Mouse (Mus musculus) midbrain, postnatal 0 days (tissue): ENCODE measurements around the gene Uimc1. TPM values are rescaled to one million over a fixed set of nuclear protein-coding genes. Genes with fewer than 3 reads are reported as not detected.
A peak's percentile ranks its signal among the peaks of the same experiment; 100 is the strongest.

Experiments used
- ATAC-seq: fragments of 200-750 bp; cut with Nextera tagmentation; 2 replicates; pipeline ENCODE4 v1.8.0; 2017; ENCODE audit warnings: moderate number of reproducible peaks, mild to moderate bottlenecking, moderate TSS enrichment, moderate library complexity; ENCODE audit not compliant: low FRiP score
- DNase-seq: peaks from one replicate; pipeline ENCODE4 v3.0.0-alpha.2; 2015; ENCODE audit warnings: low spot score
- H3K27ac ChIP-seq: fragments of 300-500 bp; sonication (generic); 2 replicates; pipeline ENCODE4 v1.5.1; 2014; ENCODE audit warnings: low read depth, mild to moderate bottlenecking, low read length, mixed read lengths
- H3K27me3 ChIP-seq: fragments of 300-500 bp; sonication (generic); 2 replicates; pipeline ENCODE4 v1.6.1; 2014; ENCODE audit warnings: low read length, control low read depth, mixed read lengths; ENCODE audit not compliant: insufficient read depth
- H3K36me3 ChIP-seq: fragments of 300-500 bp; sonication (generic); 2 replicates; pipeline ENCODE4 v1.6.1; 2014; ENCODE audit warnings: low read length, control low read depth, mixed read lengths; ENCODE audit not compliant: insufficient read depth
- H3K4me1 ChIP-seq: fragments of 300-500 bp; sonication (generic); 2 replicates; pipeline ENCODE4 v1.6.1; 2014; ENCODE audit warnings: mild to moderate bottlenecking, control low read depth, antibody characterized with exemption, low read length, mixed read lengths; ENCODE audit not compliant: insufficient read depth
- H3K4me2 ChIP-seq: fragments of 300-500 bp; sonication (generic); 2 replicates; pipeline ENCODE4 v1.6.1; 2014; ENCODE audit warnings: low read depth, mild to moderate bottlenecking, low read length, mixed read lengths; ENCODE audit not compliant: poor library complexity, severe bottlenecking
- H3K4me3 ChIP-seq: fragments of 300-500 bp; sonication (generic); 2 replicates; pipeline ENCODE4 v1.5.1; 2014; ENCODE audit warnings: low read depth, mild to moderate bottlenecking, low read length, moderate library complexity
- H3K9ac ChIP-seq: fragments of 300-500 bp; sonication (generic); replicated peaks from 2 replicates; pipeline ENCODE4 v1.6.1; 2014; ENCODE audit warnings: mild to moderate bottlenecking, low read length, moderate library complexity, mixed read lengths; ENCODE audit not compliant: poor library complexity, severe bottlenecking
- H3K9me3 ChIP-seq: fragments of 300-500 bp; sonication (generic); 2 replicates; pipeline ENCODE4 v1.6.1; 2016; ENCODE audit warnings: low read length, control low read depth
- CTCF ChIP-seq: IDR thresholded peaks from 2 replicates; pipeline ENCODE4 v1.5.1; 2016; ENCODE audit warnings: antibody characterized with exemption, mild to moderate bottlenecking
- WGBS: fragments of 180-500 bp; shearing (Covaris S2); extraction: QIAGEN DNeasy Blood & Tissue Kit; methylation state at CpG from one replicate; pipeline ENCODE4 v1.1.7; 2014; 5-methylcytosine and 5-hydroxymethylcytosine counted together
- polyA plus RNA-seq: library from polyadenylated mRNA; unstranded; fragments of >200 nt; fragmentation: Nextera tagmentation; extraction: Ambion mirVana; gene quantifications from 2 replicates; pipeline ENCODE4 v1.2.1, GENCODE M21; 2015
- total RNA-seq: library from RNA; depleted of rRNA; stranded (reverse); fragments of >200 nt; gene quantifications from 2 replicates; pipeline ENCODE4 v1.2.3, GENCODE M21; 2014

Gene Uimc1
- total and polyA plus RNA-seq, 2 experiments from 2014 or later, result 10.5 to 13.3 TPM

DNA sequence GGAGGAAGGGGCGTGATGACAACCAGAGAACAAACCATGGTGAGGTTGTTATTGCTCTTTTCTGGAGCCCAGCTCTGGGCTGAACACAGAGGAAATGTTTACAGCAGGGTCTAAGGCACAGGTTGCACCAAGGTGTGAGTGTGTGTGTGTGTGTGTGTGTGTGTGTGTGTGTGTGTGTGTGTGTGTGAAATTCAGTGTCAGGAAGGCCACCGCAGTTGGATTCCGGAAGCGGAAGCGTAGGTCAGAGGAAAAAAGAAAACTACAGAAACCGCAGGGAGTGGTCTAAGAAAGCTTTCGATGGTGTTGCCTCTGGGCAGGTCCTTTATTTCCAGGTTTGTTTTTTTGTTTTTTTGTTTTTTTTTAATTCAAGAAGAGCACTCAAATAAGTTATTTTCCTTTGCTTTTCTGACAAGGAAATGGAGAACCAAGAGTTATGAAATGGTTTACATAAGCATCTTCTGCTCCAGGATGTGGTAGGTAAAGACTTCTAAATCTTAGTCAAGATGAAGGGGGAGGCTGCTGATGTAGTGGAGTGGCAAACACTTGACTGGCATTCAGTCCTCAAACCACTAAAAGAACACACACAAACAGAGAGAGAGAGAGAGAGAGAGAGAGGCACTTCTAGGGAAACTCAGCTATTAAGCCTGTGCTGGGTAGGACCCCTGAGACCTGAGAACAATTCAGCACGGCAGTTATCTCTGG, 82.1 kb downstream of the Uimc1 start:
- WGBS, result 79% methylated on average over 8 of the region's 8 CpGs

DNA sequence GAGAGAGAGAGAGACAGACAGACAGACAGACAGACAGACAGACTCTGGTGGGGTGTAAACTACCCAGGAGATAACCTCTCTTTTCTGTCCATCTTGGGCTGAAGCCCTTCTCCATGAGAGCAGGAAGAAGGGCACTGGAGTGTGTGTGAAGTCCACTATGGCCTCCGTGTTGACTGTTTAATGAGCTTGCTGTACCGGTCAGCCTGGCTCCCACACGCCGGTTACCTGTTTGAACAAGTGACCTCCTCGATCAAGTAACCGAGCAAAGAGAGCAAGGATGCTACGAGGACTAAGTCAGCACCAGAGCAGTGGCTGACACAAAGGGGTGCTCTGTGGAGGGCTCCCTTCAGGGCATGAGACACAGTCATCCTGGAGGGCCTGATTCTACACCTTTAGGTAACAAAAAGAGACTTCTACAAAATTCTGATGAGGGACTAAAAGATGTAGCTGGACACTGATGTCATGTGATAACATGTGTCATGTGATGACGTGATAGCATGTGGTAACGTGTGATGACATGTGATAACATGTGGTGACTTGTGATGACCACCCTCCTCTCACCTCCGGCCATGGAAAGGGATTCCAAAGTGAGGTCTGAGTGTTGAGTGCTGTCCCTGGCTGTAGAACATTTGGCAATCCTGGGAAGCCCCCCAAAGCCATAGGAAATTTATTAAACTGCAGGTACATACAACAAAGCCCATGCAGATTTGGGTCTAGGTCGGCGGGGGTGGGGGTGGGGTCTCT, 82.8 kb downstream of the Uimc1 start:
- Histone ChIP-seq H3K4me1 (no peaks in the 10 kb centered on the region), H3K27ac (no peak overlapping the region), H3K9me3 (no peaks in the 10 kb centered on the region), H3K36me3 (no peaks in the 10 kb centered on the region), H3K4me2 (no peak overlapping the region), H3K9ac (no peak overlapping the region), H3K4me3 (no peak overlapping the region), H3K27me3 (no peaks in the 10 kb centered on the region)
- no peak for ATAC-seq
- TF ChIP-seq CTCF, result no peak
- WGBS, result 86% methylated on average over 12 of the region's 12 CpGs
- DNase-seq, result no peak

More for the DNA sequence above, 82.1 kb downstream of the Uimc1 start:
- Histone ChIP-seq H3K9me3 (no peaks in the 10 kb centered on the region), H3K36me3 (no peaks in the 10 kb centered on the region), H3K4me2 (no peak overlapping the region), H3K27ac (no peak overlapping the region), H3K27me3 (no peaks in the 10 kb centered on the region), H3K4me1 (no peaks in the 10 kb centered on the region), H3K9ac (no peak overlapping the region), H3K4me3 (no peak overlapping the region)
- TF ChIP-seq CTCF, result no peak
- DNase-seq, result no peak
- ATAC-seq, result no peak

GRCm38 (mm10) chr13:55014451-55014850, 85.6 kb downstream of the Uimc1 start:
- no peak for DNase-seq
- H3K36me3 ChIP-seq, result no peaks in the 10 kb centered on the region
- H3K27ac ChIP-seq, result no peak overlapping the region
- H3K9me3 ChIP-seq, result no peaks in the 10 kb centered on the region
- no peaks in the 10 kb centered on the region for H3K27me3 ChIP-seq
- no peak overlapping the region for H3K9ac ChIP-seq
- H3K4me3 ChIP-seq, result no peak overlapping the region
- no peak overlapping the region for H3K4me2 ChIP-seq
- no peaks in the 10 kb centered on the region for H3K4me1 ChIP-seq
- TF ChIP-seq CTCF, result no peak
- 55% methylated on average over 9 of the region's 9 CpGs for WGBS
- ATAC-seq, result no peak

GRCm38 (mm10) chr13:55013702-55014344, 86.3 kb downstream of the Uimc1 start:
- peak; percentile 52 for DNase-seq
- no peak overlapping the region for H3K27ac ChIP-seq
- H3K4me2 ChIP-seq, result no peak overlapping the region
- no peaks in the 10 kb centered on the region for H3K9me3 ChIP-seq
- no peak overlapping the region for H3K4me3 ChIP-seq
- no peaks in the 10 kb centered on the region for H3K27me3 ChIP-seq
- WGBS, result 25% methylated on average over 9 of the region's 9 CpGs
- H3K4me1 ChIP-seq, result 0 out of 2 replicates have a peak, but pooled peaks cover 1% of the 10 kb centered on the region
- H3K9ac ChIP-seq, result no peak overlapping the region
- no peak for ATAC-seq
- H3K36me3 ChIP-seq, result no peaks in the 10 kb centered on the region
- TF ChIP-seq CTCF, result peak; percentile 65

- Histone ChIP-seq H3K4me1 (peaks cover 8% of the 10 kb centered on the region; the same call in 1 of the 2 replicates), H3K36me3 (no peaks in the 10 kb centered on the region), H3K27me3 (no peaks in the 10 kb centered on the region), H3K4me3 (no peak overlapping the region), H3K27ac (no peak overlapping the region), H3K4me2 (no peak overlapping the region), H3K9me3 (no peaks in the 10 kb centered on the region), H3K9ac (no peak overlapping the region)
- peak; percentile 51 for DNase-seq
- peak; percentile 76 for TF ChIP-seq CTCF
- WGBS, result 3% methylated on average over 12 of the region's 14 CpGs
- peak; percentile 17; the same call in 1 of the 2 replicates for ATAC-seq
These were observed 88.1 kb downstream of the Uimc1 start for GRCm38 (mm10) chr13:55011981-55012478.
